Mouse (Mus musculus): ENCODE measurements around the gene Pxn.
"Not testable (repeated sequence)": the region's sequence is repeated elsewhere in the genome, so short reads cannot be mapped to it uniquely, and the experiment has no call there.

Gene Pxn

GRCm38 (mm10) chr5:115486726-115487125 is 19.8 kb upstream of the Pxn start:
- in situ Hi-C loops (cut with MboI, MseI), result no loop called here

- in situ Hi-C loops (cut with MboI, MseI), result no loop called here
Measured at GRCm38 (mm10) chr5:115487353-115487752, 19.1 kb upstream of the Pxn start.

- in situ Hi-C loops (cut with MboI, MseI), result no loop called here
Measured at GRCm38 (mm10) chr5:115487942-115488580, 18.4 kb upstream of the Pxn start.

GRCm38 (mm10) chr5:115488841-115489698 is 17.4 kb upstream of the Pxn start:
- in situ Hi-C loops (cut with MboI, MseI), result no loop called here

- in situ Hi-C loops (cut with MboI, MseI), result no loop called here
Measured at GRCm38 (mm10) chr5:115489699-115490637, 16.5 kb upstream of the Pxn start.

- in situ Hi-C loops (cut with MboI, MseI), result no loop called here
Measured at GRCm38 (mm10) chr5:115490638-115491000, 15.9 kb upstream of the Pxn start.

GRCm38 (mm10) chr5:115491076-115491475 is 15.4 kb upstream of the Pxn start:
- in situ Hi-C loops (cut with MboI, MseI), result no loop called here

- in situ Hi-C loops (cut with MboI, MseI), result no loop called here
Measured at GRCm38 (mm10) chr5:115491771-115492322, 14.6 kb upstream of the Pxn start.

- in situ Hi-C loops (cut with MboI, MseI), result no loop called here
Measured at GRCm38 (mm10) chr5:115492711-115493335, 13.7 kb upstream of the Pxn start.

GRCm38 (mm10) chr5:115493441-115493840 is 13.0 kb upstream of the Pxn start:
- in situ Hi-C loops (cut with MboI, MseI), result no loop called here

- in situ Hi-C loops (cut with MboI, MseI), result not testable (repeated sequence)
Measured at GRCm38 (mm10) chr5:115495618-115496017, 10.9 kb upstream of the Pxn start.

- in situ Hi-C loops (cut with MboI, MseI), result no loop called here
Measured at GRCm38 (mm10) chr5:115497033-115497432, 9.4 kb upstream of the Pxn start.

GRCm38 (mm10) chr5:115498307-115499240 is 7.9 kb upstream of the Pxn start:
- in situ Hi-C loops (cut with MboI, MseI), result no loop called here

- in situ Hi-C loops (cut with MboI, MseI), result loop anchor here (5.0 to 10.0 kb wide), 2 partner anchors 42 to 1624 kb away; partner anchors contain the start of gene Taok3
Measured at GRCm38 (mm10) chr5:115500383-115500935, 6.0 kb upstream of the Pxn start.

- in situ Hi-C loops (cut with MboI, MseI), result loop anchor here (5.0 to 10.0 kb wide), 2 partner anchors 39 to 1622 kb away; partner anchors contain the start of gene Taok3
Measured at GRCm38 (mm10) chr5:115503035-115503434, 3.4 kb upstream of the Pxn start.

GRCm38 (mm10) chr5:115505617-115506016 is 859 bp upstream of the Pxn start:
- in situ Hi-C loops (cut with MboI, MseI), result loop anchor here (10.0 kb wide), 1 partner anchor 1619 kb away; the partner anchor contains the start of gene Taok3

- in situ Hi-C loops (cut with MboI, MseI), result loop anchor here (10.0 kb wide), 1 partner anchor 1617 kb away; the partner anchor contains the start of gene Taok3
Measured at GRCm38 (mm10) chr5:115507267-115507980, 948 bp downstream of the Pxn start.

GRCm38 (mm10) chr5:115507981-115508858 is 1.7 kb downstream of the Pxn start:
- in situ Hi-C loops (cut with MboI, MseI), result loop anchor here (10.0 kb wide), 1 partner anchor 1617 kb away; the partner anchor contains the start of gene Taok3

Data from T-helper 1 cell (primary cell).